Comparison of ENCODE assay signal across 12 mouse cellular contexts in genomic region chr9:110054781-110055180, GRCm38 (mm10).
DNase-seq lines count a peak whose midpoint lies in the region; ATAC-seq lines count a peak whose summit lies in the region.
"Had no signal": no experiment of that assay in that cellular context is flagged by ENCODE, and none has a peak within 500 bp of the region (broad histone marks: within the 10 kb centered on the region; RNA-seq: fewer than 3 reads in every experiment).

No protein-coding gene starts in this region.

- H3K9ac ChIP-seq in hindbrain, embryonic 12.5 days: peak overlapping the region; percentile 61
- peak overlapping the region; percentile 38 for H3K9ac ChIP-seq in neural tube, embryonic 12.5 days
- H3K9ac ChIP-seq: embryonic facial prominence, embryonic 13.5 days; limb, embryonic 15.5 days had no signal

- WGBS in embryonic facial prominence, embryonic 10.5 days: 78% methylated on average over 3 of the region's 3 CpGs
- WGBS in hindbrain, embryonic 12.5 days: 54% methylated on average over 3 of the region's 3 CpGs
- WGBS in neural tube, embryonic 12.5 days: 59% methylated on average over 3 of the region's 3 CpGs

- peak; percentile 8 for DNase-seq in left cerebral cortex, postnatal 4 days
- no peak for DNase-seq in left cerebral cortex, adult 18-20 months (ENCODE audit: low spot score in 2 of 2)
- DNase-seq in embryonic facial prominence, embryonic 10.5 days (ENCODE audit: low spot score): no peak
- DNase-seq in spleen, postnatal 36 days (ENCODE audit: low spot score in 2 of 2): no peak
- no peak for DNase-seq in heart, adult 9 months (ENCODE audit: low spot score in 2 of 2)
- DNase-seq in left cerebral cortex, postnatal 10 days (ENCODE audit: extremely low spot score in 1 of 2, low spot score in 2 of 2): no peak

- peak overlapping the region; percentile 55 for H3K4me2 ChIP-seq in hindbrain, embryonic 12.5 days (replicated peaks)
- H3K4me2 ChIP-seq in neural tube, embryonic 12.5 days (replicated peaks): peak overlapping the region; percentile 69
- H3K4me2 ChIP-seq: embryonic facial prominence, embryonic 13.5 days; limb, embryonic 15.5 days had no signal

- no peak for ATAC-seq in hindbrain, embryonic 12.5 days (ENCODE audit: low FRiP score)
- no peak for ATAC-seq in neural tube, embryonic 12.5 days (ENCODE audit: low FRiP score, low read depth)
- ATAC-seq: intestine, postnatal 0 days had no signal

- H3K4me3 ChIP-seq in embryonic facial prominence, embryonic 10.5 days: no peak overlapping the region
- peak overlapping the region; percentile 35 for H3K4me3 ChIP-seq in hindbrain, embryonic 12.5 days
- H3K4me3 ChIP-seq in neural tube, embryonic 12.5 days: peak overlapping the region; percentile 39
- H3K4me3 ChIP-seq: embryonic facial prominence, embryonic 13.5 days; limb, embryonic 15.5 days had no signal

- H3K27me3 ChIP-seq in embryonic facial prominence, embryonic 10.5 days (replicated peaks; ENCODE audit: low read depth, poor library complexity, severe bottlenecking): no peaks in the 10 kb centered on the region
- H3K27me3 ChIP-seq in hindbrain, embryonic 12.5 days: no peaks in the 10 kb centered on the region
- no peaks in the 10 kb centered on the region for H3K27me3 ChIP-seq in neural tube, embryonic 12.5 days (replicated peaks)
- H3K27me3 ChIP-seq: CH12.LX; embryonic facial prominence, embryonic 13.5 days; limb, embryonic 15.5 days had no signal

- H3K27ac ChIP-seq in embryonic facial prominence, embryonic 10.5 days (replicated peaks): 0 out of 2 replicates have a peak overlapping the region, but pooled peaks have one; percentile 14
- peak overlapping the region; percentile 97 for H3K27ac ChIP-seq in hindbrain, embryonic 12.5 days
- H3K27ac ChIP-seq in neural tube, embryonic 12.5 days: peak overlapping the region; percentile 97; the same call in 1 of the 2 replicates
- H3K27ac ChIP-seq: embryonic facial prominence, embryonic 13.5 days; limb, embryonic 15.5 days had no signal

- intact Hi-C loops in left cerebral cortex, postnatal 4 days (cut with DNase I): no loop called here
- intact Hi-C loops in left cerebral cortex, postnatal 10 days (cut with DNase I): loop anchor here (5.0 kb wide), 1 partner anchor 47 kb away; no protein-coding TSS in a partner anchor

- no peaks in the 10 kb centered on the region; the same call in 1 of the 2 replicates for H3K36me3 ChIP-seq in embryonic facial prominence, embryonic 10.5 days (replicated peaks)
- no peaks in the 10 kb centered on the region for H3K36me3 ChIP-seq in hindbrain, embryonic 12.5 days
- H3K36me3 ChIP-seq in neural tube, embryonic 12.5 days: no peaks in the 10 kb centered on the region
- H3K36me3 ChIP-seq: limb, embryonic 15.5 days had no signal

- H3K9me3 ChIP-seq in embryonic facial prominence, embryonic 10.5 days: no peaks in the 10 kb centered on the region
- H3K9me3 ChIP-seq in hindbrain, embryonic 12.5 days (replicated peaks): no peaks in the 10 kb centered on the region
- H3K9me3 ChIP-seq in neural tube, embryonic 12.5 days: no peaks in the 10 kb centered on the region
- H3K9me3 ChIP-seq: embryonic facial prominence, embryonic 13.5 days; limb, embryonic 15.5 days had no signal

- peaks cover 29% of the 10 kb centered on the region for H3K4me1 ChIP-seq in embryonic facial prominence, embryonic 10.5 days
- H3K4me1 ChIP-seq in hindbrain, embryonic 12.5 days: peaks cover 57% of the 10 kb centered on the region
- H3K4me1 ChIP-seq in neural tube, embryonic 12.5 days: peaks cover 48% of the 10 kb centered on the region

Comparison
In these comparisons a context has a peak if more than half of its experiments do, and no peak if none do; other contexts are left out.
1. H3K27ac ChIP-seq: peak in every context shown above with its lines; median percentile 97 in hindbrain, embryonic 12.5 days; 97 in neural tube, embryonic 12.5 days; 14 in embryonic facial prominence, embryonic 10.5 days.